Mouse (Mus musculus) embryonic facial prominence, embryonic 14.5 days (tissue): ENCODE results near the gene Padi3. TPM values are rescaled to one million over a fixed set of nuclear protein-coding genes. Genes with fewer than 3 reads are reported as not detected.

ENCODE experiments used
- ATAC-seq: fragments of 200-750 bp; cut with Nextera tagmentation; 2 replicates; pipeline ENCODE4 v1.8.0; 2017; ENCODE audit warnings: low read depth, moderate number of reproducible peaks, moderate TSS enrichment
- DNase-seq: peaks from one replicate; pipeline ENCODE4 v3.0.0-alpha.2; 2015; ENCODE audit warnings: low spot score
- H3K27ac ChIP-seq: fragments of 300-500 bp; sonication (generic); replicated peaks from 2 replicates; pipeline ENCODE4 v1.5.1; 2014; ENCODE audit warnings: low read depth, mild to moderate bottlenecking, low read length, moderate library complexity
- H3K27me3 ChIP-seq: fragments of 300-500 bp; sonication (generic); replicated peaks from 2 replicates; pipeline ENCODE4 v1.6.1; 2014; ENCODE audit warnings: low read length; ENCODE audit not compliant: control insufficient read depth, insufficient read depth
- H3K36me3 ChIP-seq: fragments of 300-500 bp; sonication (generic); 2 replicates; pipeline ENCODE4 v1.6.1; 2014; ENCODE audit warnings: low read length, mixed read lengths; ENCODE audit not compliant: control insufficient read depth, insufficient read depth
- H3K4me1 ChIP-seq: fragments of 300-500 bp; sonication (generic); 2 replicates; pipeline ENCODE4 v1.6.1; 2014; ENCODE audit warnings: antibody characterized with exemption, low read length; ENCODE audit not compliant: control insufficient read depth, insufficient read depth
- H3K4me2 ChIP-seq: fragments of 300-500 bp; sonication (generic); 2 replicates; pipeline ENCODE4 v1.6.1; 2014; ENCODE audit warnings: low read depth, mild to moderate bottlenecking, low read length, moderate library complexity, mixed read lengths
- H3K4me3 ChIP-seq: fragments of 300-500 bp; sonication (generic); 2 replicates; pipeline ENCODE4 v1.5.1; 2014; ENCODE audit warnings: low read depth, mild to moderate bottlenecking, low read length
- H3K9ac ChIP-seq: fragments of 300-500 bp; sonication (generic); 2 replicates; pipeline ENCODE4 v1.6.1; 2014; ENCODE audit warnings: low read depth, mild to moderate bottlenecking, low read length, moderate library complexity, mixed read lengths
- H3K9me3 ChIP-seq: fragments of 300-500 bp; sonication (generic); 2 replicates; pipeline ENCODE4 v1.6.1; 2016; ENCODE audit warnings: low read length; ENCODE audit not compliant: control insufficient read depth
- WGBS: fragments of 180-500 bp; shearing (Covaris S2); extraction: QIAGEN DNeasy Blood & Tissue Kit; methylation state at CpG from one replicate; pipeline ENCODE4 v1.1.7; 2014; 5-methylcytosine and 5-hydroxymethylcytosine counted together
- polyA plus RNA-seq: library from polyadenylated mRNA; unstranded; fragments of >200 nt; fragmentation: Nextera tagmentation; extraction: Ambion mirVana; gene quantifications from 2 replicates; pipeline ENCODE4 v1.2.1, GENCODE M21; 2014

The Padi3 gene
- polyA plus RNA-seq, 1 experiment from 2014 or later: 0.47 TPM

DNA sequence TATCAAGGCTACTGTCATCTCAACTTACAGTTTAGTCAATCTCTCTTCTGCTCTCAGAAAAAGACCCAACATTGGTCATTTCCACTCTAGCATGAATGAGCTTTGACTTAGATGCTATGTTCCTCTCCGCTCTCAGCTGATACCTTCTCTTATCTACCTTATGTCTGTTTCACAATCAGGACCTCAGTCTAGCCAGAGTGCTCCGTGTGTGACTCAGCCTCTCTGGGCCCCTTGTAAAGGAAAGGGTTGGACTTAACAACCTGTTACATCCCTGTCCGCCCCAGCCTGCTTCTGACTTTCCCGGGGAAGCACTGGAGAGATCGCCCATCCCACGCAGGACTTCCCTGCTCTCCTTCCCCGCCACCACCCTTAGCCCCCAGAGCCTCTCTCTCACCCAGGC is 17.9 kb downstream of the Padi3 start:
- H3K27me3 ChIP-seq: no peaks in the 10 kb centered on the region
- DNase-seq (no peak), ATAC-seq (no peak)
- H3K4me3 ChIP-seq: no peak overlapping the region
- no peaks in the 10 kb centered on the region for H3K4me1 ChIP-seq
- no peak overlapping the region for H3K9ac ChIP-seq
- 85% methylated on average over 7 of the region's 7 CpGs for WGBS
- H3K4me2 ChIP-seq: no peak overlapping the region
- H3K36me3 ChIP-seq: no peaks in the 10 kb centered on the region
- no peaks in the 10 kb centered on the region for H3K9me3 ChIP-seq
- H3K27ac ChIP-seq: no peak overlapping the region

DNA sequence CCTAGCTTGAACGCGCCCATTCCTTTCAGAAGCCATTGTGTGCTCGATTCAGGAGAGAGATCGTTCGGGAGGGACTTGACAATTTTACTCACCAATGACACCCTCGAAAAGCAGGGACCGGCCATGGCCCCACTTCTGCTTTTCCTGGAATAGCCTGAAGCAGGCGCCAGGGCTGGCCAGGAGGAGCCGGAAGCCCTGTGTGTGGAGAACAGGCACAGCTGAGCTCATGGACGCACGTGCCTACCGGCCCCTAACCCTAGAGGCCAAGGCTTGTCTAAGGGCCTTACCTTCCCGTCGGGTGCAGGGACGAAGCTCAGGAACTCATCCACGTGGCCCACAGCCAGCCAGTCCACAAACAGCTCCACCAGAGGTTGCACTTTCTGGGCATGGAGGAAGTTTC is 19.4 kb downstream of the Padi3 start:
- Histone ChIP-seq H3K9ac (no peak overlapping the region), H3K36me3 (no peaks in the 10 kb centered on the region), H3K9me3 (no peaks in the 10 kb centered on the region), H3K4me1 (no peaks in the 10 kb centered on the region), H3K27me3 (no peaks in the 10 kb centered on the region), H3K27ac (no peak overlapping the region), H3K4me2 (no peak overlapping the region), H3K4me3 (no peak overlapping the region)
- DNase-seq: no peak
- no peak for ATAC-seq
- WGBS: 82% methylated on average over 15 of the region's 16 CpGs

DNA sequence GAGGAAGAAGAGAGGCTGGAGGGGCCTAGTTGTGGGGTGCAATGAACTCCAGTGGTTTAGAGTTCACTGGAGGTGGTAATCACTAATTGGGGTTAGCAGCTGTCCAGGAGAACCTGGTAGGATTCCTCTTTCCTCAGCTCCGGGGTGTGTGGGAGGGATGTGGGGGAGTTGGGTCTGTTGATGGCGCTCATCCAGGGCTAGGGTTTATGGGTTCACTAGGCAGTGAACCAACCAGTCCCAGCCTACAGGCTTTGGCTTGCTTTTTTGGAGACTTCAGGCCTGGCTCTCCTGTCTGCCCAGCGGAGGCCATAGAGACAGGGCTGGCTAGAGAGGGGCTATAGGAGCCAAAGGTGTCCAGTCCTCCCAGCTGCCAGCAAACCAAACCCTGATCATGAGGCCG is 20.5 kb downstream of the Padi3 start:
- no peak for DNase-seq
- Histone ChIP-seq H3K9ac (no peak overlapping the region), H3K36me3 (no peaks in the 10 kb centered on the region), H3K9me3 (no peaks in the 10 kb centered on the region), H3K4me2 (no peak overlapping the region), H3K4me1 (no peaks in the 10 kb centered on the region), H3K27ac (no peak overlapping the region), H3K4me3 (no peak overlapping the region), H3K27me3 (no peaks in the 10 kb centered on the region)
- no peak for ATAC-seq
- 87% methylated on average over 3 of the region's 4 CpGs for WGBS

- Histone ChIP-seq H3K27ac (no peak overlapping the region), H3K27me3 (no peaks in the 10 kb centered on the region), H3K4me3 (no peak overlapping the region), H3K9ac (no peak overlapping the region), H3K9me3 (no peaks in the 10 kb centered on the region), H3K4me1 (no peaks in the 10 kb centered on the region), H3K4me2 (no peak overlapping the region), H3K36me3 (no peaks in the 10 kb centered on the region)
- 41% methylated on average over 6 of the region's 6 CpGs for WGBS
- DNase-seq (peak; percentile 12), ATAC-seq (0 out of 2 replicates have a peak, but pooled peaks have one; percentile 10)
Observed at GRCm38 (mm10) chr4:140788983-140789382, 21.5 kb downstream of the Padi3 start.

- H3K4me3 ChIP-seq: no peak overlapping the region
- H3K27ac ChIP-seq: no peak overlapping the region
- 77% methylated on average over 6 of the region's 6 CpGs for WGBS
- H3K27me3 ChIP-seq: no peaks in the 10 kb centered on the region
- H3K9ac ChIP-seq: no peak overlapping the region
- no peaks in the 10 kb centered on the region for H3K4me1 ChIP-seq
- no peak overlapping the region for H3K4me2 ChIP-seq
- no peaks in the 10 kb centered on the region for H3K36me3 ChIP-seq
- no peak for ATAC-seq
- H3K9me3 ChIP-seq: no peaks in the 10 kb centered on the region
- no peak for DNase-seq
Observed at GRCm38 (mm10) chr4:140788264-140788663, 22.2 kb downstream of the Padi3 start.

- no peaks in the 10 kb centered on the region for H3K9me3 ChIP-seq
- WGBS: 55% methylated on average over 3 of the region's 4 CpGs
- no peak overlapping the region for H3K4me3 ChIP-seq
- no peak overlapping the region for H3K9ac ChIP-seq
- DNase-seq: peak; percentile 62
- no peak for ATAC-seq
- no peak overlapping the region for H3K4me2 ChIP-seq
- no peaks in the 10 kb centered on the region for H3K36me3 ChIP-seq
- H3K27ac ChIP-seq: no peak overlapping the region
- no peaks in the 10 kb centered on the region for H3K27me3 ChIP-seq
- no peaks in the 10 kb centered on the region for H3K4me1 ChIP-seq
Observed at GRCm38 (mm10) chr4:140787414-140787813, 23.0 kb downstream of the Padi3 start.

DNA sequence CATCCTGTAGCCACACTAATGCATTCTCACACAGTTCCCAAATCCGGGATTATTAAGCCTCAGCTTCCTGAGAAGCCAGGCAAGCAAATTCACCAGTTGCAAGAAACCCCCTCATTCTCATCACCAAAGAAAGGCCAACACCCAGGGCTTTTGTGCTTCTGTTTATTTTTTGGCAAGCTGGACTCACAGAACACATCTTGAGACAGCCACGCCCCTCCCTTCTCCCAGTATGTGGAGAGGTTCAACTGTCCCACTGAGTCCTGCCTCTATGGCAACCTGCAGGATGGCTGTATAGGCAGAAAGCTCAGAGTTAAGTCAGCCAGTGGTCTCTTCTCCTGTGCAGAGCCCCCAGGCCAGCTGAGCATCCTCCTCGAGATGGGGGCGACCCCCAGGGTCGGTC is 25.2 kb downstream of the Padi3 start:
- Histone ChIP-seq H3K27me3 (no peaks in the 10 kb centered on the region), H3K36me3 (no peaks in the 10 kb centered on the region), H3K9me3 (no peaks in the 10 kb centered on the region), H3K4me1 (no peaks in the 10 kb centered on the region), H3K27ac (no peak overlapping the region), H3K4me3 (no peak overlapping the region), H3K4me2 (no peak overlapping the region), H3K9ac (no peak overlapping the region)
- 84% methylated on average over 5 of the region's 5 CpGs for WGBS
- ATAC-seq (no peak), DNase-seq (no peak)

- no peaks in the 10 kb centered on the region for H3K9me3 ChIP-seq
- no peak for DNase-seq
- no peak overlapping the region for H3K27ac ChIP-seq
- WGBS: 95% methylated on average over 9 of the region's 9 CpGs
- no peaks in the 10 kb centered on the region for H3K27me3 ChIP-seq
- no peak overlapping the region for H3K9ac ChIP-seq
- no peaks in the 10 kb centered on the region for H3K36me3 ChIP-seq
- no peak overlapping the region for H3K4me2 ChIP-seq
- no peaks in the 10 kb centered on the region for H3K4me1 ChIP-seq
- H3K4me3 ChIP-seq: no peak overlapping the region
- no peak for ATAC-seq
Observed at GRCm38 (mm10) chr4:140784292-140784945, 26.0 kb downstream of the Padi3 start.

DNA sequence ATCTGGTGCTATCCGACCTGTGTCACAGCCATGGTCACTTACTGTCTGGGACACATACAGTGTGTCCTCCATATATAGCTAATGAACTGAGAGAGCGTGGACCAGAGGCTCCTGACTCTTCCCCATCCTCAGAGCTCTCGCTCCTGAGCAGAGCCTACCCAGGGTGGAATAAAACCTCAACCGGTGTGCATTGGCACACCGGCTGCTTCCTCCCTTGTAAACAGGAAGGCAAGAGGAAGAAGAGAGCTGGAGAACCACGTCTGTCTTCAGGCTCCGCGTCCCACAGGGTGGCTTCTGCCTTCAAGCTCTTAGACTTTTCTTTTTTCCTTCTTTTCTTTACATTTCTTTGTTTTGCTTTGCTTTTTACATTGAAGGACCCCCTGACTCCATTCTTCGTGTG is 27.6 kb downstream of the Padi3 start:
- WGBS: 89% methylated on average over 9 of the region's 9 CpGs
- no peaks in the 10 kb centered on the region for H3K9me3 ChIP-seq
- H3K27ac ChIP-seq: no peak overlapping the region
- no peaks in the 10 kb centered on the region for H3K36me3 ChIP-seq
- no peaks in the 10 kb centered on the region for H3K4me1 ChIP-seq
- no peak overlapping the region for H3K9ac ChIP-seq
- ATAC-seq (no peak), DNase-seq (no peak)
- no peak overlapping the region for H3K4me3 ChIP-seq
- H3K4me2 ChIP-seq: no peak overlapping the region
- H3K27me3 ChIP-seq: no peaks in the 10 kb centered on the region
